Mouse (Mus musculus) embryonic fibroblast, embryonic 13.5 days (primary cell): ENCODE data around the gene Vac14. TPM values are rescaled to one million over a fixed set of nuclear protein-coding genes. Genes with fewer than 3 reads are reported as not detected.

Source experiments
- H3K27ac ChIP-seq: 2 replicates; pipeline ENCODE4 v1.5.1; 2012; ENCODE audit warnings: low read length, control low read depth, inconsistent platforms; ENCODE audit not compliant: insufficient read depth
- H3K4me1 ChIP-seq: 2 replicates; pipeline ENCODE4 v1.6.1; 2011; ENCODE audit warnings: low read length; ENCODE audit not compliant: control insufficient read depth, insufficient read depth
- H3K4me3 ChIP-seq: 2 replicates; pipeline ENCODE4 v1.5.1; 2011; ENCODE audit warnings: mild to moderate bottlenecking, control low read depth, low read length; ENCODE audit not compliant: insufficient read depth
- CTCF ChIP-seq: IDR thresholded peaks from 2 replicates; pipeline ENCODE4 v1.5.1; 2011; ENCODE audit warnings: mild to moderate bottlenecking, control low read depth, low read length, moderate library complexity, borderline replicate concordance; ENCODE audit not compliant: insufficient read depth
- POLR2A ChIP-seq: IDR thresholded peaks from 2 replicates; pipeline ENCODE4 v1.6.1; 2011; ENCODE audit warnings: low read depth, mild to moderate bottlenecking, control low read depth, low read length, moderate library complexity
- polyA plus RNA-seq: library from polyadenylated mRNA; stranded (reverse); fragments of >200 nt; gene quantifications from 2 replicates; pipeline ENCODE4 v1.2.4, GENCODE M21; 2011; ENCODE audit warnings: low read depth; ENCODE audit not compliant: missing spikeins, insufficient read length

The Vac14 gene
- polyA plus RNA-seq, 1 experiment: 21.1 TPM

DNA sequence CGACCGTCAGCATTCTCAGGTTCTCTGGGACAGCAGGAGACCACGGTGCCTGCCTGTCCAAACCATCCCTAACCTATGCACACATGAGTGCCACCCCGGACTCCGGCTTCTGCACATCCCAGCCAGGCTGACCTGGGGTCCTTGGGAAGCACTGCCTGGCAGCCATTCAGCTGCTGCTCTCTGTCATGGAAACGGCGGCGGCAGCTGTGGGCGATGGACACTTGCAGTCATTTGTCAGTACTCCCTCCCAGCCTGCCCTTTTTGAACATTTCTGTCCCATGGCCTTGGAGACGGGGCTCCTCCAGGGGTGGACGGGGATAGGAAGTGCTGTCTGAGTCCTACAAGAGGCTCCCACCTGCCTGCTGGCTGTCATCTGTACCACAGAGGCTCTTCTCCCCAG, 90.0 kb downstream of the Vac14 start:
- Histone ChIP-seq H3K27ac (no peak overlapping the region), H3K4me1 (peaks cover 2% of the 10 kb centered on the region; the same call in 1 of the 2 replicates), H3K4me3 (no peak overlapping the region)
- no peak for TF ChIP-seq POLR2A
- TF ChIP-seq CTCF: no peak

GRCm38 (mm10) chr8:110710593-110710992, 92.2 kb downstream of the Vac14 start:
- Histone ChIP-seq H3K4me3 (no peak overlapping the region), H3K4me1 (no peaks in the 10 kb centered on the region), H3K27ac (no peak overlapping the region)
- TF ChIP-seq CTCF (no peak), POLR2A (no peak)

- peaks cover 2% of the 10 kb centered on the region; the same call in 1 of the 2 replicates for H3K4me1 ChIP-seq
- H3K27ac ChIP-seq: no peak overlapping the region
- no peak overlapping the region for H3K4me3 ChIP-seq
- TF ChIP-seq CTCF (no peak), POLR2A (no peak)
These were observed 93.0 kb downstream of the Vac14 start for GRCm38 (mm10) chr8:110711271-110711934.

DNA sequence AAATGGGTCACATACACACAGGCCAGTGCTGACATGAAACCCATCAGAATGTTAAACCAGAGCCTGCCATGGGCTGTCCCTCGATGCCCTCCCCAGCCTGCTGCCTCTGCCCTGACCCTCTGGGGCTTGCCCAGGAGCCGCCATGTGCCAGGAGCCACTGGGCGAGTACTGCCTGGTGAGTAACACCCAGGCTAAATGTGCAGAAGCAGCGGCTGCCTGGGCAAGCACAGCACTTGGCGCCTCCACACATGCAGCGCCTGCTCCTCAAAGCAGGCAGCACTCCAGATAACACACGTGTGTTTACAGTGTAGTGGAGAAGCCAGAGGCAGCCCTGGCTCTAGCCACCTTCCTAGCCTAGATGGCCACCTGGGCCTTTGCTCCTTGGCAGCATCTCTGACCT, 94.7 kb downstream of the Vac14 start:
- TF ChIP-seq POLR2A: no peak
- no peak for TF ChIP-seq CTCF
- Histone ChIP-seq H3K27ac (no peak overlapping the region), H3K4me3 (no peak overlapping the region), H3K4me1 (peaks cover 5% of the 10 kb centered on the region; the same call in 1 of the 2 replicates)

DNA sequence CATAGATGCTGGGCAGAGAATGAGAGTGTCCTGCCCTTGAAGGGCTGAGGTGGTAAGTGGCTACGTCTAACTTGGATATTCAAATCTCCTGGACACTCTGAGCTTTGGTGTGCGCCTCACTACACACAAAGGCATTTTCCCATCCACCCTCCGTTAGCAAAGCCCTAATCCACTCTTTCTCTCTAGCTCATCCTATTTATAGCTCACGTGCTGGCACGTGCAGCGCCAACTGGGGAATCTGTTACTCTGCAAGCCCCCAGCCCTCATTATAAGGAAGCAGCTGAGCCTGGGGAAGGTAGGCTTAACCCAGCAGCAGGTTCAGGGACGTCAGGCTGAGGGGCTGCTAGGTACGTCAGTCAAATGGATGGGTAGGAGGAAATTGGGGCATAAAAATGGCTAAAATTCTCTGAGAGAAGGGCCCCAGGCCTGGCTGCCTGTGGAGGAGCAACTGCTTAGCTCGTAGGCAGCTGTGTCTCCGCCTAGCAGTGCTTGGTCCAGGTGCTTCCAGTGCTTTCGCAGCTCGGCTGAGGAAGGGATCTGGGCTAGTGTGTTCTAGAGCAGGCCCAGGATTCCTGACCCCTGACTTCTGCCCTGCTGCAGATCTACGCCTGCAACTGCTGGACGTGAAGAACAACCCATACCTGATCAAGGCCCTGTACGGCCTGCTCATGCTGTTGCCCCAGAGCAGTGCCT, 96.6 kb downstream of the Vac14 start:
- no peak for TF ChIP-seq CTCF
- no peak for TF ChIP-seq POLR2A
- H3K4me1 ChIP-seq: peaks cover 5% of the 10 kb centered on the region; the same call in 1 of the 2 replicates
- H3K4me3 ChIP-seq: no peak overlapping the region
- peak overlapping the region; percentile 91 for H3K27ac ChIP-seq

DNA sequence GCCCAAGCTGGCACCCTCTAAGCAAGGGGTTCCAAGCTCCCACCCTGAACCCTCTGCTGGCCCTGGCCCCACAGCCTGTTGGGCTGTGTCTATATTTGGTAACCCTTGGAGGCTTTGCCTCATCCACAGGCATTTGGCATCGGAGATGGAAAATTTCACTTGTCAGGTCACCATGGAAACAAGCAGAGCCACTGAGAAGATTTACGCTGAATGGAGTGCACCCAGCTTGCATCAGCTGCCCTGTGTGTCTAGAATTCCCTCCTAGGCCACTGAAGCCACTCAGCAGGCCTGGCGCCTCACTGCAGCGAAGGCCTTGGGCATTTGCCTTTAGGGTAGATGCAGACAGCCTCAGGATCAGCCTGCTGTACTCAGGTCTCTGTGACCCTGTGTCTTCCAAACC, 97.7 kb downstream of the Vac14 start:
- H3K27ac ChIP-seq: peak overlapping the region; percentile 91
- no peak overlapping the region for H3K4me3 ChIP-seq
- TF ChIP-seq POLR2A (no peak; the same call in 1 of the 2 replicates), CTCF (no peak)
- H3K4me1 ChIP-seq: peaks cover 5% of the 10 kb centered on the region; the same call in 1 of the 2 replicates

DNA sequence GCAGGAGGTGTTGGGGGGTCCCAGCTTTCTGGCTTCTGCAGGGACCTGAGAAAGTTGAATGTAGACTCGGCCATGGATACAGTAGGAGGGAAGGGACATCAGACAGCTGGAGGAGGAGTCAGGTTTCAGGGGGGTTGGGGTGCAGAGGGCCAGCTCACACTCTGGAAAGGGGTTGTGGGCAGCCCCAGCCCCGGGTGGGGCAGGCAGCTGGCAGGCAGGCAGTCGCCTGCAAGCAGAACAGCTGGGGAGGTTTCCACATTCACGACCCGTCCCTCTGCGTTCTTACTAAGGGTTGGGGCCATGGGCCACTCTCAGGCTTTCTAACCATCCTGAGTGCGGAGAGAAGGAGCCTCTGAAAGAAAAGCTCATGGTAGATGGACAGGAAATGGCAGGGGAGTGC, 98.7 kb downstream of the Vac14 start:
- TF ChIP-seq POLR2A (no peak), CTCF (no peak)
- Histone ChIP-seq H3K4me1 (peaks cover 5% of the 10 kb centered on the region; the same call in 1 of the 2 replicates), H3K27ac (peak overlapping the region; percentile 90), H3K4me3 (no peak overlapping the region)

DNA sequence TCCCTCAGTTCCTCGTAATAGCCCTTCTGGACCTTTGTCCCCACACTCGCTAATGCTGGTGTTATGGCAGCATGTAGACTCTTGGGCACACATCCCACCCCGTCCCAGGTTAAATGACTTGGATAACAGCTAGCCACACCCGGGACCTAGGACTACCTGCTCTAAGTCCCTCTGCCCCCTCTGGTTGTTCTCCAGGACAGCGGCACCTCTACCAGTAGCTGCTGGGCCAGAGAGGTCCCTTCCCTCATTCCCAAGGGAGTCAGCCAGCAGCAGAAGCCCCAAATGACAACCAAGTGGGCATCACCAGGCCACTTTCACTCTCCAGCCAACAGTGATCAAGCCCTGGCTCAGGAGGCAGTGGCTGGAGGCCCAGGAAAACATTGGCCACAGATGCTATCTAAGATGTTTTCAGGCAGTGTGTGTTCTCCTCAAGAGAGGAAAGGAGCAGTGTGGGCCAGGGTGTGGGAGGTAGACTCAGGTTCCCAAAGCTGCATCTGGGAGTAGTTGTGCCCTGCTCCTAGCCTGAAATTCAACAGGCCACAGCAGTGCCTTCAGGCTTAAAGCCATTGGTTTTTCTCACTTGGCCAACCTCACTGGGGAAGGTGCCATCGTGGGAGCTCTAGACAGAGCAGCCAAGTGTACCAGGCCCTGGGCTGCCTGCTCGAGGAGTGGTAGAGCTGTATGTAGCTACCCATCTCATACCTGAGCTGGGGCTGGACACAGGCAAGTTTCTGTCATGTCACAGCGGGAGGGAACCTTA, 100.0 kb downstream of the Vac14 start:
- TF ChIP-seq POLR2A (0 out of 2 replicates have a peak, but pooled peaks have one; percentile 16), CTCF (no peak)
- H3K4me3 ChIP-seq: no peak overlapping the region
- H3K4me1 ChIP-seq: peaks cover 5% of the 10 kb centered on the region; the same call in 1 of the 2 replicates
- H3K27ac ChIP-seq: no peak overlapping the region; the same call in 1 of the 2 replicates

GRCm38 (mm10) chr8:110718969-110719670, 100.7 kb downstream of the Vac14 start:
- Histone ChIP-seq H3K27ac (no peak overlapping the region; the same call in 1 of the 2 replicates), H3K4me1 (peaks cover 5% of the 10 kb centered on the region; the same call in 1 of the 2 replicates), H3K4me3 (no peak overlapping the region)
- no peak for TF ChIP-seq CTCF
- TF ChIP-seq POLR2A: no peak
